Mouse (Mus musculus) lung, adult 2 months (tissue): ENCODE measurements around the gene Parp11.

Experiments
- CTCF ChIP-seq: fragments of 200-500 bp; IDR thresholded peaks from 2 replicates; pipeline ENCODE4 v1.5.1; 2011; ENCODE audit warnings: mild to moderate bottlenecking, low read length, control low read depth; ENCODE audit not compliant: insufficient read depth
- POLR2A ChIP-seq: fragments of 200-500 bp; IDR thresholded peaks from 2 replicates; pipeline ENCODE4 v1.6.1; 2011; ENCODE audit warnings: low read depth, mild to moderate bottlenecking, control low read depth, low read length, borderline replicate concordance; ENCODE audit errors: extremely low read depth

DNA sequence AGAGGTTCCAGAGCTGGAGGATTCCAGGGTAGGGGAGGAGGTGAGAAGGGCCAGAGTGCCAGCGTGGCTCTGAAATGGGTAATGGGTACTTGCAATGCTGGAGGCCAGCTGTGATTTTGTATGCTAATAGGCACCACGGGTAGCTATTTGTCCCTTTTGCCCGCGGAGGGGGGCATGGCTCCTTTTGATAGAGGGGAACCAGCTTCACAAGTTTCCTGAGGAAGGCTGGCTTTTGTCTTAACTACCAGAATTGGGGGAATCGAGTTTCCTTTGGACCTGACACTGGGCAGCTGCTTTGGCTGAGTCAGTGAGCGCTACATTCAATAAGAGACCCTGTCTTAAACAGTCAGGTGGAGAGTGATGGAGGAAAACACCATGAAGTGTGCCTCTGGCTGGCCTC, 49.2 kb downstream of the Parp11 start:
- no peak for TF ChIP-seq POLR2A
- no peak for TF ChIP-seq CTCF
